Mouse (Mus musculus) liver, embryonic 14.5 days (tissue): Measurements from ENCODE around the gene Gusb. TPM values are rescaled to one million over a fixed set of nuclear protein-coding genes. Genes with fewer than 3 reads are reported as not detected.
A peak's percentile ranks its signal among the peaks of the same experiment; 100 is the strongest.

ENCODE experiments used
- ATAC-seq: fragments of 200-750 bp; cut with Nextera tagmentation; 2 replicates; pipeline ENCODE4 v1.8.0; 2017; ENCODE audit warnings: moderate number of reproducible peaks, mild to moderate bottlenecking, moderate library complexity; ENCODE audit not compliant: insufficient read depth
- DNase-seq, 3 experiments: peaks; one replicate each; pipeline ENCODE4 v3.0.0-alpha.2; 2012 to 2013; ENCODE audit warnings: low read depth in 3 of 3, low spot score in 3 of 3
- H3K27ac ChIP-seq: fragments of 300-500 bp; sonication (generic); 2 replicates; pipeline ENCODE4 v1.5.1; 2014; ENCODE audit warnings: moderate library complexity, mild to moderate bottlenecking, control low read depth, inconsistent platforms
- H3K27me3 ChIP-seq: fragments of 300-500 bp; sonication (generic); 2 replicates; pipeline ENCODE4 v1.6.1; 2014; ENCODE audit warnings: mild to moderate bottlenecking, low read length, moderate library complexity; ENCODE audit not compliant: control insufficient read depth, insufficient read depth
- H3K36me3 ChIP-seq: fragments of 300-500 bp; sonication (generic); replicated peaks from 2 replicates; pipeline ENCODE4 v1.6.1; 2014; ENCODE audit warnings: low read depth; ENCODE audit not compliant: control insufficient read depth, insufficient read depth
- H3K4me1 ChIP-seq, 2 experiments: fragments of 200-500 bp in 1 of 2; fragments of 300-500 bp in 1 of 2; sonication (generic) in 1 of 2; replicated peaks; 2 replicates each; pipeline ENCODE4 v1.6.1; 2012 to 2014; ENCODE audit warnings: antibody characterized with exemption in 1 of 2, inconsistent platforms in 1 of 2, low read length in 1 of 2; ENCODE audit not compliant: control insufficient read depth in 2 of 2, insufficient read depth in 2 of 2
- H3K4me2 ChIP-seq: fragments of 300-500 bp; sonication (generic); 2 replicates; pipeline ENCODE4 v1.6.1; 2014; ENCODE audit warnings: low read depth, mild to moderate bottlenecking, control low read depth, moderate library complexity
- H3K4me3 ChIP-seq, 2 experiments: fragments of 200-500 bp in 1 of 2; fragments of 300-500 bp in 1 of 2; sonication (generic) in 1 of 2; 2 replicates each; pipeline ENCODE4 v1.5.1; 2012 to 2014; ENCODE audit warnings: low read depth in 2 of 2, low read length in 2 of 2, mild to moderate bottlenecking in 2 of 2, control low read depth in 1 of 2, inconsistent platforms in 1 of 2, moderate library complexity in 1 of 2; ENCODE audit not compliant: insufficient read depth in 1 of 2
- H3K9ac ChIP-seq: fragments of 300-500 bp; sonication (generic); replicated peaks from 2 replicates; pipeline ENCODE4 v1.6.1; 2014; ENCODE audit warnings: mild to moderate bottlenecking, control low read depth, moderate library complexity
- H3K9me3 ChIP-seq: fragments of 300-500 bp; sonication (generic); 2 replicates; pipeline ENCODE4 v1.6.1; 2016; ENCODE audit warnings: low read length, mixed read lengths; ENCODE audit not compliant: control insufficient read depth
- CTCF ChIP-seq: IDR thresholded peaks from 2 replicates; pipeline ENCODE4 v1.5.1; 2016; ENCODE audit warnings: antibody characterized with exemption, low read depth, control low read depth
- EP300 ChIP-seq: IDR thresholded peaks from 2 replicates; pipeline ENCODE4 v1.6.1; 2016; ENCODE audit warnings: antibody characterized with exemption, low read depth
- WGBS: fragments of 180-500 bp; shearing (Covaris S2); extraction: QIAGEN DNeasy Blood & Tissue Kit; methylation state at CpG from one replicate; pipeline ENCODE4 v1.1.7; 2014; ENCODE audit not compliant: insufficient replicate concordance; 5-methylcytosine and 5-hydroxymethylcytosine counted together
- polyA plus RNA-seq, 2 experiments: library from polyadenylated mRNA; depleted of rRNA in 1 of 2; stranded (reverse) in 1 of 2; unstranded in 1 of 2; fragments of >200 nt; fragmentation: Nextera tagmentation in 1 of 2; extraction: Ambion mirVana in 1 of 2; gene quantifications; 2 replicates each; pipeline versions ENCODE4 v1.2.1 to v1.2.3; 2012 to 2014

Gene Gusb
- polyA plus RNA-seq, 2 experiments = 18.7 to 37.9 TPM

DNA sequence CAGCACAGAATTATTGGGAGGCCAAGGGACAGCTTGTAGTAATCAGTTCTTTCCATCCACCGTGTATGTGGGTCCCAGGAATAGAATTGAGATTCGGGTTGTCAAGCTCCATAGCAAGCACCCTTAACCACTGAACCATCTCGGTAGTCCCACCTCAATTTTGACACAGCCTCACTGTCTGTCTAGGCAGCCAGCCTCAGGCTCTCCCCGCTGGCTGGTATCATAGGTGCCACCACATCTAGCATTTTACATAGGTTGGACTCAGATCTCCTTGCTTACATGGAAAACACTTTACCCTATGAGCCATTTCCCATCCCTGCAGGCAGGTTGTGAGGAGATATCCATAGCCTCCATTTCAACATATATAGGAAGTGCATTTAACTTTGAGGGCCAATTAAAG, 28.5 kb downstream of the Gusb start:
- H3K27ac ChIP-seq = peak overlapping the region; percentile 90
- peak overlapping the region; percentile 19 for H3K9ac ChIP-seq
- H3K4me2 ChIP-seq = peak overlapping the region; percentile 50
- WGBS = 35% methylated on average over 4 of the region's 4 CpGs
- ATAC-seq (peak; percentile 24; the same call in 1 of the 2 replicates), DNase-seq (no peak)
- no peaks in the 10 kb centered on the region for H3K9me3 ChIP-seq
- H3K4me3 ChIP-seq = no peak overlapping the region
- no peaks in the 10 kb centered on the region for H3K27me3 ChIP-seq
- peaks cover 52 to 57% of the 10 kb centered on the region in 2 experiments for H3K4me1 ChIP-seq
- TF ChIP-seq EP300 = no peak
- no peak for TF ChIP-seq CTCF
- peaks cover 13% of the 10 kb centered on the region for H3K36me3 ChIP-seq

DNA sequence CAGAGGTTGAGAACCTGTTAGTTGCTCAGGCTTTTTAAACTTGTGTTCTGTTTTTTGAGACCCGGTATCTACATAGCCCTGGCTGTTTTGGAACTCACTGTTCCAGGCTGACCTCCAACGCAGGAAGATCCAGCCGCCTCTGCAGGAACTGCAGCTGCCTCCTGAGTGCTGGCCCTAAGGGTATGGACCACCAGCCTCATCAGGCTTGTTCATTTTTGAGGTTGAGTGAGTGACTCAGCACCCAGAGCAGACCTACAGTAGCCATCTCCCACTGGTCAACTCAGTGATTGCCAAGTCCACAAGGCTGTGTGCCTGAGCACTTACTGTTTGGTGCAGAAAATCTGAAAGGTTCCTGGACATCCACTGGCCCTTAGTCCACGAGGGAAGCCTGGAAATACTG, 31.4 kb downstream of the Gusb start:
- no peak overlapping the region for H3K4me2 ChIP-seq
- peak overlapping the region; percentile 1 for H3K27ac ChIP-seq
- no peak overlapping the region for H3K9ac ChIP-seq
- 74% methylated on average over 4 of the region's 4 CpGs for WGBS
- H3K4me1 ChIP-seq = peaks cover 35 to 38% of the 10 kb centered on the region in 2 experiments
- H3K27me3 ChIP-seq = no peaks in the 10 kb centered on the region
- DNase-seq (no peak), ATAC-seq (no peak)
- no peak overlapping the region for H3K4me3 ChIP-seq
- peaks cover 13% of the 10 kb centered on the region for H3K36me3 ChIP-seq
- TF ChIP-seq CTCF = no peak
- H3K9me3 ChIP-seq = no peaks in the 10 kb centered on the region

DNA sequence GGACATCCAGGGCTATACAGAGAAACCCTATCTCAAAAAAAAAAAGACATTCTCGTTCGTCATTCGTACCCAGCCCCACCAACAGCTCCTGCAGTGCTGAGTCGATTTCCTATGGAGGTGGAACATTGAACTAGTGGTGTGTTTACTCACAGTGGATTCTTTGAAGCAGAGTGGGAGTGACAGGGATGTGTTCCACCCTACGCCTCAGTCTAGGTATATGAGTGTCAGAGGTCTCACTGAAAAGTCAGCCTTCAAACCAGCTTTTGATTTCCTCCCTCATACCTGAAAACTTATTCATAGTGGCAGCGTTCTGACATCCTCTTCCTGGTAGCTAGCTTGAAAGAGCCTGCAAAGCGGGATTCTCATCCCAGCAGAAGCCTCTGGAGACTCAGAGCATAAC, 34.4 kb downstream of the Gusb start:
- no peak overlapping the region for H3K27ac ChIP-seq
- H3K4me2 ChIP-seq = no peak overlapping the region
- no peak overlapping the region for H3K9ac ChIP-seq
- peaks cover 7% of the 10 kb centered on the region for H3K36me3 ChIP-seq
- H3K27me3 ChIP-seq = no peaks in the 10 kb centered on the region
- 66% methylated on average over 7 of the region's 7 CpGs for WGBS
- no peak for TF ChIP-seq EP300
- TF ChIP-seq CTCF = no peak
- no peak overlapping the region for H3K4me3 ChIP-seq
- peaks cover 8 to 13% of the 10 kb centered on the region in 2 experiments; a peak in 3 of 4 replicates for H3K4me1 ChIP-seq
- no peaks in the 10 kb centered on the region for H3K9me3 ChIP-seq
- no peak for DNase-seq
- ATAC-seq = no peak

DNA sequence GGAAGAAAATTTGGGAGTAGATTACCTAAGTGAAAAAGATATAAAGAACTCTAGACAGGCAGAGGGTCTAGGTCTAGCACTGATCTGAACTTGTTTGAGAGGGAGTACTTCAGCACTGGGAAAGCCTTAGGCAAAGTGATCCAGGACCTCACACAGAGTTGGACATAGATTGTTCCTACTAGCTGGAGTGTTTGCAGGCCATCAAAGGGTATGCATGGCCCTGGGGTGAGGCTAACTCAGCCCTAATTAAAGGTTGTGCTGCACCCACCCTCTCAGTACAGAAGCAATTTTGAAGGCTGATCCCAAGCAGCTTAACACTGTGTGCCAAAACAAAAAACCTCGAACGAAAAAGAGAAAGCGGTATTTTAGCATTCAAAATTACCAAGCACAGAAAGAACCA, 36.4 kb downstream of the Gusb start:
- no peak overlapping the region for H3K27ac ChIP-seq
- DNase-seq (no peak), ATAC-seq (no peak)
- H3K4me1 ChIP-seq = peaks cover 3 to 8% of the 10 kb centered on the region in 2 experiments; a peak in 3 of 4 replicates
- WGBS = 86% methylated on average over 3 of the region's 3 CpGs
- H3K4me2 ChIP-seq = no peak overlapping the region
- no peaks in the 10 kb centered on the region for H3K9me3 ChIP-seq
- H3K9ac ChIP-seq = no peak overlapping the region
- TF ChIP-seq CTCF (no peak), EP300 (no peak)
- H3K4me3 ChIP-seq = no peak overlapping the region
- peaks cover under 1% of the 10 kb centered on the region; the same call in 1 of the 2 replicates for H3K36me3 ChIP-seq
- no peaks in the 10 kb centered on the region for H3K27me3 ChIP-seq

- Histone ChIP-seq H3K27ac (no peak overlapping the region), H3K4me1 (peaks cover 0 to 5% of the 10 kb centered on the region in 2 experiments; a peak in 2 of 4 replicates), H3K9me3 (no peaks in the 10 kb centered on the region), H3K9ac (no peak overlapping the region), H3K4me2 (no peak overlapping the region), H3K4me3 (no peak overlapping the region), H3K27me3 (no peaks in the 10 kb centered on the region), H3K36me3 (no peaks in the 10 kb centered on the region; the same call in 1 of the 2 replicates)
- DNase-seq (no peak), ATAC-seq (no peak)
- WGBS = 77% methylated on average over 4 of the region's 4 CpGs
- no peak for TF ChIP-seq EP300
- TF ChIP-seq CTCF = no peak
These were observed 39.6 kb downstream of the Gusb start for GRCm38 (mm10) chr5:129963224-129963623.
